Comparison of ENCODE assay signal across 8 mouse cellular contexts in the genomic region with DNA sequence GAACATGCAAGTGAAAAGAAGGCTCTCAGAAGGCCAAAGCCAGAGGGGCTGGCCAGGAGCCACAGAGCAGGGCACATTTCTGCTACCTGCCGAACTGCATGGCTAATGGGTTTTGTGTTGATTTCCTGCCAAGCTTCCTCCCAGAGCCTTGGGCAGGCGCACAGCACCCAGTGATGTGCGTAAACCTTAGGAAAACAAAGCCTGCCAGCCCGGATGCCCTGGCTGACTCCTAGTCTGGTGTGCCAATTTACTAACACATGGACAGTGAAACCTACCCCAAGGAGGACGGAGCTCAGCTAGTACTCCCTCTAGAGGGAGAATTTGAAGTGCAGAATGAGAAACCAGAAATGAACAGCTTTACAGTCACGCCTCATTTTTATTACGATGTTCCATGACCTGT. TPM values are rescaled to one million over a fixed set of nuclear protein-coding genes. Genes with fewer than 3 reads are reported as not detected.
DNase-seq lines count a peak whose midpoint lies in the region; ATAC-seq lines count a peak whose summit lies in the region.

No protein-coding gene starts in this region.

- peak; percentile 58 for ATAC-seq in hindbrain, embryonic 12.5 days (ENCODE audit: low FRiP score)
- no peak for ATAC-seq in hindbrain, embryonic 11.5 days (ENCODE audit: low FRiP score)

- no peak for DNase-seq in hindbrain, embryonic 11.5 days (ENCODE audit: low spot score)
- DNase-seq in A20 (ENCODE audit: low read depth, low spot score) = peak; percentile 12
- DNase-seq in adrenal gland, adult 8-10 months = peak; percentile 76
- peak; percentile 22 for DNase-seq in gastrocnemius, postnatal 10 days
- DNase-seq in layer of hippocampus, postnatal 14 days (ENCODE audit: low spot score in 2 of 2) = peak; percentile 52 to 63
- peak; percentile 67 for DNase-seq in skeletal muscle tissue, adult 2 months (ENCODE audit: low read depth, low spot score)
- no peak for DNase-seq in spleen, postnatal 36 days (ENCODE audit: low spot score in 2 of 2)

- 0 out of 2 replicates have a peak, but pooled peaks cover 2% of the 10 kb centered on the region for H3K4me1 ChIP-seq in hindbrain, embryonic 12.5 days
- no peaks in the 10 kb centered on the region for H3K4me1 ChIP-seq in hindbrain, embryonic 11.5 days (replicated peaks; ENCODE audit: control insufficient read depth, insufficient read depth, low read length)

- no peak overlapping the region for H3K9ac ChIP-seq in hindbrain, embryonic 12.5 days
- H3K9ac ChIP-seq in hindbrain, embryonic 11.5 days (ENCODE audit: low read depth, low read length) = no peak overlapping the region

- H3K27ac ChIP-seq in hindbrain, embryonic 12.5 days = peak overlapping the region; percentile 13; the same call in 1 of the 2 replicates
- H3K27ac ChIP-seq in hindbrain, embryonic 11.5 days (ENCODE audit: low read depth, low read length) = no peak overlapping the region

- WGBS in hindbrain, embryonic 12.5 days = 67% methylated on average over 7 of the region's 7 CpGs
- WGBS in hindbrain, embryonic 11.5 days = 55% methylated on average over 7 of the region's 7 CpGs

- no peaks in the 10 kb centered on the region for H3K36me3 ChIP-seq in hindbrain, embryonic 12.5 days
- no peaks in the 10 kb centered on the region for H3K36me3 ChIP-seq in hindbrain, embryonic 11.5 days (ENCODE audit: control insufficient read depth, insufficient read depth, low read length)

- H3K4me2 ChIP-seq in hindbrain, embryonic 12.5 days (replicated peaks) = no peak overlapping the region
- H3K4me2 ChIP-seq in hindbrain, embryonic 11.5 days (replicated peaks; ENCODE audit: low read depth, low read length) = no peak overlapping the region

- H3K27me3 ChIP-seq in hindbrain, embryonic 12.5 days = no peaks in the 10 kb centered on the region
- H3K27me3 ChIP-seq in hindbrain, embryonic 11.5 days (ENCODE audit: control insufficient read depth, insufficient read depth, low read length) = no peaks in the 10 kb centered on the region

- H3K9me3 ChIP-seq in hindbrain, embryonic 12.5 days (replicated peaks) = no peaks in the 10 kb centered on the region
- no peaks in the 10 kb centered on the region for H3K9me3 ChIP-seq in hindbrain, embryonic 11.5 days (ENCODE audit: control insufficient read depth, low read length)

- no peak overlapping the region for H3K4me3 ChIP-seq in hindbrain, embryonic 12.5 days
- H3K4me3 ChIP-seq in hindbrain, embryonic 11.5 days (ENCODE audit: low read depth, low read length) = no peak overlapping the region

RNA-seq across cellular contexts. Expression of a gene that starts 50.0 kb away (rescaled TPM):
- polyA plus RNA-seq in hindbrain, embryonic 12.5 days (2016; fragmentation: Nextera tagmentation; extraction: Ambion mirVana) = 27.9 and 31.9 TPM in 2 replicates
- polyA plus RNA-seq in hindbrain, embryonic 11.5 days (2014; fragmentation: Nextera tagmentation; extraction: Ambion mirVana) = 18.0 and 21.8 TPM in 2 replicates
- 10 to 100 TPM; 28.0 to 39.6 (median 29.0) TPM for total RNA-seq in adrenal gland, adult 8-10 months (2022)
- total RNA-seq in gastrocnemius, postnatal 10 days (2021) = 10 to 100 TPM; 38.2 to 48.7 TPM
- total RNA-seq in layer of hippocampus, postnatal 14 days (2021) = 1 to 10 TPM; 4.6 to 6.0 TPM

RNA-seq across cellular contexts. Expression of a gene that starts 59.9 kb away (rescaled TPM):
- polyA plus RNA-seq in hindbrain, embryonic 12.5 days (2016; fragmentation: Nextera tagmentation; extraction: Ambion mirVana) = 0.96 and 1.1 TPM in 2 replicates
- 0.77 and 1.1 TPM in 2 replicates for polyA plus RNA-seq in hindbrain, embryonic 11.5 days (2014; fragmentation: Nextera tagmentation; extraction: Ambion mirVana)
- total RNA-seq in adrenal gland, adult 8-10 months (2022) = 1 to 10 TPM; 1.6 to 2.7 (median 2.3) TPM
- 1 to 10 TPM; 1.8 to 2.3 TPM for total RNA-seq in gastrocnemius, postnatal 10 days (2021)
- total RNA-seq in layer of hippocampus, postnatal 14 days (2021) = 1 to 10 TPM in 1 of 2 experiments, under 1 TPM in 1; 0.79 to 1.4 TPM

Comparison
In these comparisons a context has a peak if more than half of its experiments do, and no peak if none do; other contexts are left out.
1. DNase-seq: peak in A20 (single experiment), adrenal gland, adult 8-10 months (single experiment), gastrocnemius, postnatal 10 days (single experiment), layer of hippocampus, postnatal 14 days (2 of 2) and skeletal muscle tissue, adult 2 months (single experiment); none in hindbrain, embryonic 11.5 days (single experiment) and spleen, postnatal 36 days (0 of 2).
2. RNA of a gene that starts 50.0 kb away (total RNA-seq): 38.2 to 48.7 TPM in gastrocnemius, postnatal 10 days and 28.0 to 39.6 TPM in adrenal gland, adult 8-10 months; 4.6 to 6.0 TPM in layer of hippocampus, postnatal 14 days; every median in the first group is over 4 times any median in the second.